Mouse (Mus musculus) urinary bladder, postnatal 36 days (tissue): ENCODE measurements at regions not wholly inside any gene's neighbourhood (a gene's known extent, or its start where the extent isn't known, plus 50 kb on each side); places are given as distances from the start of the nearest gene placed in this dataset.

Experiments
- DNase-seq, 2 experiments: peaks; one replicate each; pipeline ENCODE4 v3.0.0; 2022; ENCODE audit warnings: low spot score in 2 of 2, mixed read lengths in 1 of 2

DNA sequence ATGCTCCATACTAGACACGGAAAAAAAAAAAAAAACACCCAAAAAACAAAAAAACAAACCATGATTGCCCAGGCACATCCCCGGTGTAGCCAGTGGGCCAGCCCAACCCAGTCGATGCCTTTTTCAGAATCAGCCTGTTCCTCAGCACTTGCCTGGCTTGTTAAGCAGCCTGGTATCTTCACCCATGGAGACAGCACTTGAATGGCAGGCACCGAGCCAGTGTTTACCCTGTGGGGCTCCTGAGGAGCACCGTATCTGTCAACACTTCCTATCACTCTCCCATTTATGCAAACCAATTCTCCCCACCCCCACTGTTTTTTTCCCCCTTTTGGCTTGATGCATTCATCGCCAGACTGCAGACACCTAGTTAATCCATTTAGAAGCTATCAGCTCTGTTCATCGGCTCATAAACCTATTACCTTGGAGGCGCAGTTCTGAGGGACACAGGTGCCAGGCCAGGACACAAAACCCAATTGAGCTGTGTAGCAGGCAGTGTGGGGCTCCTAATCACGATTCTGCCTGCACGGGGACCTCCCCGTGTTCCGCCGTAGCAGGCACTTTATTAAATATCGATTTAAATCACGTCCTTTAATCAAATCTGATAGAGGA, 537.8 kb downstream of the Ofcc1 start:
- no peak for DNase-seq

DNA sequence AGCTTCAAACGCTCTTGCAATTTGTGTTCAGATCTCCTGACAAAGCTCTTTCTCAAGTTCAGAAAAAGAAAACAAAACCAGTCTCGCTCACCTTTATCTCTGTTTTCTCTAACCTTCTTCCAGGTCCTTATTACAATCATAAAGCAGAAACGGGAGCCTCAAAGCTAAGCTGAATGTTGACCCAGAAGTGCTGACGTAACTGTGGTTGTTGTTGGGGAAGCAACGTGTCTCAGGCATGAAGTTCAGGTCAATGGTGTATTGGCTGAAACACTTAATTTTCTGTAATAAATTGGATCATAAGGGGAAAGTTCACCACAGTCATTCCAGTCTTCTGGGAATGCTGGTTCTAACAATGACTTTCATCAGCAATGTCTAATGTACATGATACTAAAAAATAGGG, 586.7 kb downstream of the Ofcc1 start:
- DNase-seq, result no peak

DNA sequence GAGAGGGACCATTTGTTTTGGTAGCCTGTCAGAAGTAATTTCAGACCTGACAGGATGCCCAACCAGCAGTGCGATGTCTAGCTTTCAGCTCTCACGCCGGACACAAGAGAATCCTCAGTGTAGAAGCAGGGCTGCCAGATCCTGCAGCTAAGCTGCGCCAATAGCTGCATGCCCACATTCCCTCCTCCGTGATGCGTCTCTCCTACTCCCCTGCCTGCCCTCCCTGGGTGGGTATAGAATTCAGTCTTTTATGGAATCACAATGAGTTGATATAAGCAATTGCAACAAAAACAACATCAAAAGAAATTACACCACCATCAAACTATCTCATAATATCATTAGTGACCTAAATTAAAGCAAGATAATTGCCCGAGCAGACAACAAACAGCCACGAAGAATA, 587.1 kb downstream of the Ofcc1 start:
- no peak for DNase-seq

DNA sequence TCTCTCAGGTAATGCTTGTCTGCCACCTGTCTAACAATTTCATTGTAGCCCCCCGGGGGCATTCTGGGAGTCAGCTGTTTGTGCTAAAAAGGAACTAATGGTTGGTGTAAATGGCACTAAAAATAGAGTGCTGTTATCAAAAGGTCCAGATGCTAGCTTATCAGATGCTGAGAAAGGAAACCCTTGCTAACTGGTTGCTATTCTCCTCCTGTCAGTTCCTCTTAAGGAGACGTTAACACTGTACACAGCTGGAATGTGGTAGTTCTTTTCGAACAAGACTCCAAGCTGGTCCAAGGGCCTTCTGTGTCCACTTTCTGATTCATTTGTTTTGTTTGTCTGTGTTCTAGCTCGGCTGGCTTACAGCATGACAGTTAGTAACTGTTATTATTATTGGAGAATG, 592.0 kb downstream of the Ofcc1 start:
- DNase-seq, result no peak

- DNase-seq, result no peak
Measured at GRCm38 (mm10) chr13:39766897-39767296, 594.4 kb downstream of the Ofcc1 start.
